Mouse (Mus musculus) cortical plate, adult 2 months (tissue): Measurements from ENCODE around the gene Ttc9c. TPM values are rescaled to one million over a fixed set of nuclear protein-coding genes. Genes with fewer than 3 reads are reported as not detected.

Experiments used
- H3K27ac ChIP-seq: fragments of 200-500 bp; 2 replicates; pipeline ENCODE4 v1.5.1; 2012; ENCODE audit warnings: low read length, control low read depth, inconsistent platforms; ENCODE audit not compliant: insufficient read depth
- H3K4me1 ChIP-seq: fragments of 200-500 bp; 2 replicates; pipeline ENCODE4 v1.6.1; 2011; ENCODE audit warnings: low read length; ENCODE audit not compliant: control insufficient read depth, insufficient read depth
- H3K4me3 ChIP-seq: fragments of 200-500 bp; 2 replicates; pipeline ENCODE4 v1.5.1; 2011; ENCODE audit warnings: mild to moderate bottlenecking, low read length, control low read depth; ENCODE audit not compliant: insufficient read depth
- CTCF ChIP-seq: fragments of 200-500 bp; IDR thresholded peaks from 2 replicates; pipeline ENCODE4 v1.5.1; 2011; ENCODE audit warnings: mild to moderate bottlenecking, control low read depth, low read length; ENCODE audit not compliant: insufficient read depth; ENCODE audit errors: extremely low read depth
- POLR2A ChIP-seq: fragments of 200-500 bp; IDR thresholded peaks from 2 replicates; pipeline ENCODE4 v1.6.1; 2011; ENCODE audit warnings: mild to moderate bottlenecking, low read length, control low read depth; ENCODE audit not compliant: insufficient read depth; ENCODE audit errors: extremely low read depth
- polyA plus RNA-seq: library from polyadenylated mRNA; depleted of rRNA; stranded (reverse); fragments of >200 nt; gene quantifications from 2 replicates; pipeline ENCODE4 v1.2.3, GENCODE M21; 2012

Gene Ttc9c
- polyA plus RNA-seq, 1 experiment: 29.5 TPM

DNA sequence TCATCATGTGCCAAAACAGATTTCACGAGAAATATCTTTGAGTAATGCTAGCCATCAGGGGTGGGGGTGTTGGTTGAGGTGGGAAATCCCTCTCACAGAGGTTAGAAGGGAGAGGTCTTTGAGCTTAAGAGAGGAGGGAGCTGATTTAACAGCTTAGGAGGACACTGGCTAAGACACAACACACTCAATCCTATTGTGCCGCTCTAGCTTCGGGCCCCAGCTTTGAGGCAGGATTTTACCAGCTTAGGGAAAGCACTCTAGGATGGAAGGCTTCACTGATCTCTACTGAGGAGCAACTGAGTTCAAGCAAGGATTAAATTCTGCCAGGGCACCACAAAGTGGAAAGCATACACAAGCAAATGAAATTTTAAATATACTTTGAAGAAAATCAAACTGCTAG, 2.1 kb downstream of the Ttc9c start:
- Histone ChIP-seq H3K27ac (no peak overlapping the region), H3K4me3 (no peak overlapping the region), H3K4me1 (peaks cover 3% of the 10 kb centered on the region; the same call in 1 of the 2 replicates)
- TF ChIP-seq POLR2A (no peak), CTCF (no peak)

GRCm38 (mm10) chr19:8815812-8816211, 3.3 kb downstream of the Ttc9c start:
- Histone ChIP-seq H3K4me1 (peaks cover 3% of the 10 kb centered on the region; the same call in 1 of the 2 replicates), H3K27ac (no peak overlapping the region), H3K4me3 (no peak overlapping the region)
- TF ChIP-seq POLR2A: no peak
- TF ChIP-seq CTCF: peak; percentile 11; the same call in 1 of the 2 replicates

DNA sequence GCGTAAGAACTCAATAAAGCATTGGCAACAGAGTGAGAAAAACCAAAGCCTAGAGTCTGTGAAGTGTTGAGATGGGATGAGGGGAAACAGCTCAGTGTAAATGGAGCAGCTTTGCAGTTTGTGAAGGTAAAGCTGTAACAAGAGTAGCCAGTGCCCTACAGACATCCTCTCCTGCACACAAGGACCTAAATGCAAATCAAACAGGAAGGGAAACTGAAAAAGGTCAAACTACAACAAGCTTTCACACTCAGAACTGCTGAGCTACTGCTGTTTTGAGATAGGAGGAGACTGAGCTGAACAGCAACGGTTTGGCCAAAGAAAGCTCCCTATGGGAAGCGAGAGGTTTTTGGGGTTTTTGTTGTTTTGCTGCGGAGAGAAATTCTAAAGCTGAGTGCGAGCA, 12.3 kb downstream of the Ttc9c start:
- H3K27ac ChIP-seq: no peak overlapping the region
- H3K4me1 ChIP-seq: no peaks in the 10 kb centered on the region
- no peak overlapping the region for H3K4me3 ChIP-seq
- TF ChIP-seq CTCF (no peak), POLR2A (no peak)

GRCm38 (mm10) chr19:8803879-8804660, 15.1 kb downstream of the Ttc9c start:
- TF ChIP-seq POLR2A: no peak
- no peak for TF ChIP-seq CTCF
- Histone ChIP-seq H3K4me3 (no peak overlapping the region), H3K27ac (no peak overlapping the region), H3K4me1 (no peaks in the 10 kb centered on the region)

DNA sequence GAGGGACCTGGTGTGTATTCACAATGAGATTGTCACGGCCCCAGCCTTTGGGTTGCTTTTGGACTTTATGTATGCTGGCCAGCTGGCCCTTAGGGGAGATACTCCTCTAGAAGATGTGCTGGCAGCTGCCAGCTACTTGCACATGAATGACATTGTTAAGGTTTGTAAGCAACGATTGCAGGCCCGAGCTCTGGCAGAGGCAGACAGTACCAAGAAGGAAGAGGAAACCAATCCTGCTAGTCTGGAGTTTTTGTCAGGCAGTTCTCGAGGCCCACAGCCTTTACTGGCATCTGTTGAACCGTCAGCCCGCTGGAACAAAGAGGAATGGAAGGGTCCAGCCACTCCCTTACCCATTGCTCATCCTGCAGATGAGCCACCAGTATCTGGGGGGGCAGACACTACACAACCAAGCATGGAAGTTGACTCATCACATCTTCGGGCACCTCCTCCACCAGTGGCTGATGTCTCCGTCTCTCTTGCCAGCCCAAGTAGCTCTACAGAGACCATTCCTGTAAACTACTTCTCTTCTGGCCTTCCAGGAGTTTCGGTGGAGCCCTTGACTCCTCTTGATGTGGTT, 15.8 kb downstream of the Ttc9c start:
- no peak overlapping the region for H3K27ac ChIP-seq
- H3K4me3 ChIP-seq: no peak overlapping the region; the same call in 1 of the 2 replicates
- no peaks in the 10 kb centered on the region for H3K4me1 ChIP-seq
- TF ChIP-seq POLR2A (no peak), CTCF (no peak)

DNA sequence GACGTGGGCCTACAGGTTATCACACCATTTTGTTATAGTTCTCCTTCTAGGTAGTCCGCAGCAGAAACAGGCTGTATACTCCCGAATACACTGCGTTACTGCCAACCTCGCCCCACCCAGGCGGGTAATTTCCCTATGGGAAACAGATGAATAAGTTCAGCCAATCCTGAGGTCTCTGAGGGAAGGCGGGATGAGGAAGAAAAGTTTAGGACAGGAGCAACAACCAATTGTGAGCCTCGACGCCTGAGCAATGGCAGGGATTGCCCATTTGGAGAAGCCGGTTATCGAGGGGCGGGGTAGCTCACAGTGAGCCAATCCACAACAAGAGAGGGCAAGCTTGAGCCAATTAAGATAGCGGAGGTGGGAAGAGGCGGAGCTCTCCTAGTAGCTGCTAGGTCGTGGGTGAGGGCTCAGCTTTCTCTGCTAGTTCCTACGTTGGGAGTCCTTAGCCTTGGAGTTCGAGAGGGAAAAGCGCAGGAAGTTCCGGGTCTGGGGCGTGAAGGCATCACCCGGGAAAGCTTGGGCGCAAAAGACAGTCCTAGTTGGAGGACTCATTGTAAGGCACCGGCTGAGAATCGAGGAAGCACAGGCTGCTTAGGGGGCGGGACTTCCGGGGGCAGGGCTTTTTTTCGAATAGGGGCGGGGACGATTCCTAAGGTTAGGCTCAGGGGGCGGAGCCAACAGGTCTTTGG, 16.9 kb downstream of the Ttc9c start, which contains the start of gene Zbtb3:
Gene Zbtb3, plus strand, starts transcription at position 426 of the 692 bp plus-strand sequence.
- Histone ChIP-seq H3K27ac (no peak within 1 kb of the TSS), H3K4me1 (no peaks in the 10 kb centered on the region; the same call in 1 of the 2 replicates), H3K4me3 (peak within 1 kb of the TSS; percentile 47)
- TF ChIP-seq CTCF (no peak), POLR2A (peak; percentile 73)

GRCm38 (mm10) chr19:8798947-8799315, 20.2 kb downstream of the Ttc9c start:
- no peak overlapping the region for H3K27ac ChIP-seq
- no peak for TF ChIP-seq POLR2A
- TF ChIP-seq CTCF: no peak

DNA sequence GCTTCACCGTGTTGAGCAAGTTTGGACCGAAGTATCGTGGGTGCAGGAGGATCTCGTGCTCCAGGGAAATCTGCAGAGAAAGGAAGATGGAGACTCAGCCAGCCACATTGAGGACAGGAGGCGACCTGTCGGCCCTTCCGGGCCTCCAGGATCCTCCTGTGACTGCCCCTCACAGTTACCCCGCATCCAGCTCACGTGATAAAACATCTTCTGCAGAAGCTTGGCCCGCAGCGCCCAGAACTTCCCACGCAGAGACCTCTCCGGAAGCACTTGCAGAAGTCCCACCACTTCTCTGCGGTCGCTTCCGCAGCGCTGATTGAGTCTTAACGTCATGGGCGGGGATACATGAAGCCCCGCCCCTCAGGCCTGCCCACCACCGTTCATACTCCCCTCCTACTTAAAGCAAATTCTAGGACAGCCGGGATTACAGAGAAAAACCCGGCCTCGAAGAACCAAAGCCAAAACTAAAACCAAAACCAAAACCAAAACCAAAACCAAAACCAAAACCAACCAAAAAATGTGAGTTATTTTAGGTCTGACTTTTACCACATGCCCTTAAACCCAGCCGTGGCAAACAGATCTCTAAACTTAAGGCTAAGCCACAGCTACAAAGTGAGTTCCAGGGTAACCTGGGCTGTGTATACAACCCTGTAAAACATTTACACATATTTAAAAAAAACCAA, 20.7 kb downstream of the Ttc9c start, which contains the start of gene Polr2g:
Gene Polr2g, minus strand, starts transcription at position 314 of the 683 bp plus-strand sequence.
- no peak within 1 kb of the TSS for H3K27ac ChIP-seq
- no peaks in the 10 kb centered on the region; the same call in 1 of the 2 replicates for H3K4me1 ChIP-seq
- peak within 1 kb of the TSS; percentile 95 for H3K4me3 ChIP-seq
- no peak for TF ChIP-seq CTCF
- TF ChIP-seq POLR2A: 0 out of 2 replicates have a peak, but pooled peaks have one; percentile 46

More at GRCm38 (mm10) chr19:8798947-8799315, 20.2 kb downstream of the Ttc9c start:
- no peaks in the 10 kb centered on the region; the same call in 1 of the 2 replicates for H3K4me1 ChIP-seq
- H3K4me3 ChIP-seq: no peak overlapping the region

- Histone ChIP-seq H3K4me3 (no peak overlapping the region), H3K4me1 (peaks cover 6% of the 10 kb centered on the region; the same call in 1 of the 2 replicates), H3K27ac (0 out of 2 replicates have a peak overlapping the region, but pooled peaks have one; percentile 7)
- TF ChIP-seq POLR2A: no peak
- no peak for TF ChIP-seq CTCF
Observed at GRCm38 (mm10) chr19:8790171-8790570, 29.0 kb downstream of the Ttc9c start.
